Mouse (Mus musculus) lung, postnatal 0 days (tissue): ENCODE data around the gene Ntrk3.

Source experiments
- CTCF ChIP-seq: IDR thresholded peaks from 2 replicates; pipeline ENCODE4 v1.5.1; 2016; ENCODE audit warnings: antibody characterized with exemption, mild to moderate bottlenecking
- EP300 ChIP-seq: IDR thresholded peaks from 2 replicates; pipeline ENCODE4 v1.6.1; 2016; ENCODE audit warnings: antibody characterized with exemption, mild to moderate bottlenecking, control low read depth

DNA sequence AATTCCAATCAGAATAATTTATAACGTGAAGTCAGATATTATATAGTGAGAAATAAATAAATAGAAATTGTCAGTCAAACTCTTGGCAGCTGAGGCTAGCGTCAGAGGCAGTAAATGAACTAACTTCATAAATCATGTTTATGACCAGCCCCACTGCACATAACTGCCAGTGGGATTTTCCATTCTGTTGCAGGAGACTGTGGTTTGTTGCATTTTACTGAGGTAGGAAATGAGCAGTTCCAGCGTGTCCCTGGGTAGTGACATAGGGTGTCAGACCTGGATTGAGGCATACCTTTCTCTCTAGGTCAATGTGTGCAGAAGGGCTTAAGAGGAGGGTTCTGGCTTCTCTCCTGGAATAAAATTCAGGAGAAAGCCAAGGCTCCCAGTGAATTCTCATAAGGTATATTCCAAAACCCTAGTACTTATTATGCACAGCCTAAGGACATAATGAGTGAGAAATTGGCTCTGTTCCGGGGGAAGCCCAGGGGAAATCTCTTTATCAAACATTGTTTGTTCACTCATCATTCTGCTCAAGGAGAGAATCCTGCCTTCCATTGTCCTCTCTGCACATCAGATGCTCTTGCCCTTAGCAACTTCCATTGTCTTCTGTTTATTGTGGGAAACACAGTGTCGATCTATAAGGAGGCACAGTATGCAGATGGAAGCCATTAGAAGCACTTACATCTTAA, 565.4 kb downstream of the Ntrk3 start:
- no peak for TF ChIP-seq CTCF
- TF ChIP-seq EP300, result no peak
